Mouse (Mus musculus) hindbrain, embryonic 12.5 days (tissue): Measurements from ENCODE around the gene Mob3a. TPM values are rescaled to one million over a fixed set of nuclear protein-coding genes. Genes with fewer than 3 reads are reported as not detected.

Experiments
- ATAC-seq: fragments of 200-750 bp; cut with Nextera tagmentation; 2 replicates; pipeline ENCODE4 v1.8.0; 2017; ENCODE audit warnings: moderate TSS enrichment; ENCODE audit not compliant: low FRiP score
- H3K27ac ChIP-seq: fragments of 300-500 bp; sonication (generic); 2 replicates; pipeline ENCODE4 v1.5.1; 2016; ENCODE audit warnings: mild to moderate bottlenecking
- H3K27me3 ChIP-seq: fragments of 300-500 bp; sonication (generic); 2 replicates; pipeline ENCODE4 v1.6.1; 2016; ENCODE audit warnings: mild to moderate bottlenecking
- H3K36me3 ChIP-seq: fragments of 300-500 bp; sonication (generic); 2 replicates; pipeline ENCODE4 v1.6.1; 2016; ENCODE audit warnings: mild to moderate bottlenecking
- H3K4me1 ChIP-seq: fragments of 300-500 bp; sonication (generic); 2 replicates; pipeline ENCODE4 v1.6.1; 2016
- H3K4me2 ChIP-seq: fragments of 300-500 bp; sonication (generic); replicated peaks from 2 replicates; pipeline ENCODE4 v1.6.1; 2016; ENCODE audit warnings: mild to moderate bottlenecking
- H3K4me3 ChIP-seq: fragments of 300-500 bp; sonication (generic); 2 replicates; pipeline ENCODE4 v1.5.1; 2016; ENCODE audit warnings: mild to moderate bottlenecking
- H3K9ac ChIP-seq: fragments of 300-500 bp; sonication (generic); 2 replicates; pipeline ENCODE4 v1.6.1; 2016; ENCODE audit warnings: mild to moderate bottlenecking, moderate library complexity
- H3K9me3 ChIP-seq: fragments of 300-500 bp; sonication (generic); replicated peaks from 2 replicates; pipeline ENCODE4 v1.6.1; 2016; ENCODE audit warnings: mild to moderate bottlenecking
- WGBS: fragments of 180-500 bp; shearing (Covaris S2); methylation state at CpG from one replicate; pipeline ENCODE4 v1.1.7; 2016; 5-methylcytosine and 5-hydroxymethylcytosine counted together
- polyA plus RNA-seq: library from polyadenylated mRNA; unstranded; fragments of >200 nt; fragmentation: Nextera tagmentation; extraction: Ambion mirVana; gene quantifications from 2 replicates; pipeline ENCODE4 v1.2.1, GENCODE M21; 2016

Mob3a gene
- 56.5 and 62.9 TPM in 2 replicates for polyA plus RNA-seq

DNA sequence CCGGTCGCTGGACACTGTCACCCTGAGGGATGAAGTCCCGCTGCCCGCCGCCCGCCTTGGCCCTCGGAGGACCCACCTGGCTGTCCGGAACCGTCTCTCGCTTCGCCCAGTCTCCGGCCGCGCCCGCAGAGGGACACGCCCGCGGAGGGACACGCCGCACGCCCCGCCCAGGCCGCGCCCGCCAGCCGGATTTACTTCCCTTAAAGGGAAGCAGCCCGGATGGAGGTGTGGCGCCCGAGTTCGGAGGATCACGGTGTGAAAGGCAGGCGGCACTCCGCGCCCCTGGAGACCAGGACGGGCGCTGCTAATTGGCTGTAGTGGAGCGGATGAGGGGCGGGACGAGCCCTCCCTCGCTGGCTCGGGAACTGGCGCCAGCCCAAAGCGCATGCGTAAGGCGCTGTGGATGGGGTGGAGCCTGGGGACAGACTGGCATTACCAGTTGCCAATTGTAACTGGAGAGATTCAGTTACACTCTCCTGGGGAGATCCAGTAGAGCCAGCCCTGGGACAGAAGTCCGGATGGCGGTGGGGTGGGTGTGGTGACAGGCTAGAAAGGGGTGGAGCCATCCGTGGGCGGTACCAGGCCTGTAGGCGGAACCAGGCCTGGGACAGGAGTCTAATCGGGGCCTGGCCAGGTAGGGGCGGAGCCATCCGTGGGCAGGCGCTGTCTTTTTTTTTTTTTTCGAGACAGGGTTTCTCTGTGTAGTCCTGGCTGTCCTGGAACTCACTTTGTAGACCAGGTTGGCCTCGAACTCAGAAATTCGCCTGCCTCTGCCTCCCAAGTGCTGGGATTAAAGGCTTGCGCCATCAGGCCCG, at the start of gene Mob3a, which contains the start of gene Izumo4:
TSS of gene Mob3a (minus strand) at position 257 of the 815 bp plus-strand sequence.
TSS of gene Izumo4 (plus strand) at position 464 of the 815 bp plus-strand sequence.
- Histone ChIP-seq H3K9ac (peak within 1 kb of the TSS; percentile 65), H3K4me1 (peaks cover 29% of the 10 kb centered on the region), H3K27me3 (no peaks in the 10 kb centered on the region), H3K4me3 (peak within 1 kb of the TSS; percentile 54), H3K4me2 (peak within 1 kb of the TSS; percentile 82), H3K9me3 (no peaks in the 10 kb centered on the region), H3K36me3 (peaks cover 18% of the 10 kb centered on the region), H3K27ac (peak within 1 kb of the TSS; percentile 84)
- peak; percentile 97 for ATAC-seq
- under 1% methylated on average over 58 of the region's 59 CpGs for WGBS

DNA sequence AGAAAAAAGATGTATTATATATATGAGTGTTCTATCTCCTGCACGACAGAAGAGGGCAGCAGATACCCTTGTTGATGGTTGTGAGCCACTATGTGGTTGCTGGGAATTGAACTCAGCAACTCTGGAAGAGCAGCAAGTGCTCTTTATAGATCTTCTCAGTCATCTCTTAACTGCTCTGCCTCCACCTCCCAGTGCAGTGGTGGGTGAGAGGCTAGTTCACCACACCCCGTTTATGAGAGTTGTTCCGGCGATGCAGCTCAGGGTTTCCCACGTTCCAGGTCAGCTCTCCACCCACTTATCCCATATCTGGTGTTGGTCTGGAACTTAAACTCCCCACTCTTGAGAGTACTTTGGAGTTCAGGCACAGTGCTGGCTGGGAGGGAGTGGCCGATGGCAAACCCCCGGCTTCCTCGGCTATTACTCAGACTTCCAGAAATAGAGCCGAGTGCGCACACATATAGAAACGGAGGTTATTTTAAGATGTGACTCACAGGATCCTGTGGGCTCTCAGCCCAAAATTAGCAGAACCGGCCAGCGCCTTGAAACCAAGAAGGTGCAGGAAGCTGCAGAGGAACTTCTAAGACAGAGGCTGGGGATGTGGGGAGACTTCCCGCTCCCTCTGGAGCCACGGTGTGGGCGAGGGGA, 49.5 kb upstream of the Mob3a start:
- Histone ChIP-seq H3K36me3 (no peaks in the 10 kb centered on the region), H3K27me3 (no peaks in the 10 kb centered on the region; the same call in 1 of the 2 replicates), H3K9me3 (no peaks in the 10 kb centered on the region), H3K4me1 (peaks cover 15% of the 10 kb centered on the region), H3K27ac (no peak overlapping the region), H3K4me3 (no peak overlapping the region), H3K4me2 (peak overlapping the region; percentile 38), H3K9ac (no peak overlapping the region)
- ATAC-seq = no peak
- 18% methylated on average over 16 of the region's 16 CpGs for WGBS

DNA sequence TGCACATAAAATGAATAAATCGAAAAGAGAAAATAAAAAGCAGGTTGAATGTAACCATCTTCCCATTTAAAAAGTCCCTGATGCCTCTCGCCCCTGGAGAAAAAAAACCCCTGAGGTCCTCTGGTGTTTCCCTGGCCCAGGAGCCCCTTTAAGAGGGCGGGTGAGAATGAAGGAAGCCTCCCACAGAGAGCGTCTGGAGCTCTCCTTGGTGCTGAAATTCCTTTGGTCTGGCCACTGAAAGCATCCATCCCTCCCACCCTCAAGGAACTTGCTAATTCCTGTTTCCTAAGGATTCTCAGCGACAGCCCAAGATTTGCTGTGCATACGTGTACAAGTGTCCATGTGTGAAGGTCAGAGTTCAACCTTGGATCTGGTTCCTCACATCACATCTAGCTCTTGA, 46.8 kb upstream of the Mob3a start:
- Histone ChIP-seq H3K9me3 (no peaks in the 10 kb centered on the region), H3K27me3 (no peaks in the 10 kb centered on the region; the same call in 1 of the 2 replicates), H3K27ac (no peak overlapping the region), H3K4me3 (no peak overlapping the region), H3K36me3 (no peaks in the 10 kb centered on the region), H3K9ac (no peak overlapping the region), H3K4me1 (peaks cover 8% of the 10 kb centered on the region), H3K4me2 (no peak overlapping the region)
- WGBS = 10% methylated on average over 6 of the region's 6 CpGs
- ATAC-seq = no peak

DNA sequence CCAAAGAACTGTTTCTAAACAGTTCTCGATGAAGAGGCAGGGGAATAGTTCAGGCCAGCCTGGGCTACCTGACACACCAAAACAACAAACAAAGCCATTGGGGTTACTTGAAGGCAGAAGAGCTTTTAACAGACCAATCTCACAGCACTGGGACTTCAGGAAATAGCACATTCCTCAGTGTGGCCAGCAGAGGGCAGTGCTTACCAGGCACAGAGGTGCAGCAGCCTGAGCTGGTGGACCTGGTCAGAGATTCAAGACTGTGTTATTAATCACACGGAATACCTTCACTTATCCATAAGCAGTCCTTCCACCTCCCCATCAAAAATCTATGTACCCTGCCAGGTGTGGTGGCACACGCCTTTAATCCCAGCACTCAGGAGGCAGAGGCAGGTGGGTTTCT, 45.6 kb upstream of the Mob3a start:
- H3K9me3 ChIP-seq = no peaks in the 10 kb centered on the region
- H3K4me1 ChIP-seq = peaks cover 9% of the 10 kb centered on the region
- WGBS = 14% methylated on average over 3 of the region's 3 CpGs
- no peaks in the 10 kb centered on the region; the same call in 1 of the 2 replicates for H3K27me3 ChIP-seq
- no peak for ATAC-seq
- H3K4me3 ChIP-seq = no peak overlapping the region
- no peaks in the 10 kb centered on the region for H3K36me3 ChIP-seq
- no peak overlapping the region for H3K9ac ChIP-seq
- no peak overlapping the region for H3K4me2 ChIP-seq
- no peak overlapping the region for H3K27ac ChIP-seq

DNA sequence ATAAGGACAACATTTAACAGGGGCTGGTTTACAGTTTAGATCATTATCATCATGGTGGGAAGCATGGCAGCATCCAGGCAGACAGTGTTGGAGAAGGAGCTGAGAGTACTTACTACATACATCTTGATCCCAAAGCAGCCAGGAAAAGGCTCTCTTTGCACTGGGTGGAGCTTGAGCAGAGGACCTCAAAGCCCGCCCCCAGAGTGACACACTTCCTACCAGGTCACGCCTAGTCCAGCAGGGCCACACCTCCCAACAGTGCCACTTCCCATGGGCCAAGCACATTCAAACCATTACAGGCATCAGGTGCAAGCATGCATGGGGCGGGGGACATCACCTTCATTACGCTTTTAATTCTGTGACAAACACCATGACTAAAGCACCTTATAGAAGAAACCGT, 42.5 kb upstream of the Mob3a start:
- Histone ChIP-seq H3K27me3 (no peaks in the 10 kb centered on the region), H3K4me2 (no peak overlapping the region), H3K36me3 (no peaks in the 10 kb centered on the region), H3K4me1 (peaks cover 22% of the 10 kb centered on the region), H3K4me3 (no peak overlapping the region), H3K27ac (no peak overlapping the region), H3K9me3 (no peaks in the 10 kb centered on the region), H3K9ac (no peak overlapping the region)
- ATAC-seq = no peak
- WGBS = 42% methylated on average over 5 of the region's 5 CpGs

DNA sequence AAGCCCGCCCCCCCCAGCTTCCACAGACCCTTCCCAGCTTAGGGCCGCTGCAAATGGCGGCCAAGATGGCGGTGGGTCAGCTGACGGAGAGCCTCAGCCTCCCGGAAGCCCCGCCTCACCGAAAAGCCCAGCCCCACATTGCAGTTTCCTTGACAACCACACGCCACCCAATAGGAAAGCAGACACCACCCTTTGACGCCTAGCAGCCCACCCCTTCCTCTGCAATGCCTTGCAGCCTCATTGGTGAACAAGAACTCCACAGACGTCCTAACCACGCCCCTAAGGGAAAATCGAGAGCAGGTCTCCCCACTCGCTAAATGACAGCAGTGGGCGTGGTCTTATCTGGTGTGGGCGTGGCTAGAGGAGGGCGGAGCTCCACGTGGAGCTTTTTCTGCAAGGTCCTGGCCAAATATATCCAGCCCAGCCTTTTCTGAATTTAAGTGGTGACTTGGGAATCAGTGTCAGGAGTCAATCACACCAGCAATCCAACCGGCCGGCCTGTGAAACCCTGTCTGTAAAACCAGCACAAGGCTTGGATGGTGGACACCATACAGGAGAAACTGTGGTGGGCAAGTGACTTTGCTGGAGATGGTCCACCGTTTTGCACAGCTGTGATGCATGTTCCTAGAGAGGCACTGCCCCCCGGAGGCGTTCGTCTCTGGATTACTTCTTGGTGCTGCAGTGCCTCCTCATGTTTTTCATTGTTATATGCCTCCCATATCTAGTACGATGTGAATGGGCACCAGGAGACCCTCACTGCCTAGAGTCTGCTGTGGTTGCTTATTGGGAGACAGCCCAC, 40.6 kb upstream of the Mob3a start, which contains the start of gene Ap3d1:
TSS of gene Ap3d1 (minus strand) at position 85 of the 799 bp plus-strand sequence.
- Histone ChIP-seq H3K27me3 (no peaks in the 10 kb centered on the region), H3K4me2 (peak within 1 kb of the TSS; percentile 78), H3K4me1 (peaks cover 22% of the 10 kb centered on the region), H3K9me3 (no peaks in the 10 kb centered on the region), H3K9ac (peak within 1 kb of the TSS; percentile 98), H3K4me3 (peak within 1 kb of the TSS; percentile 99), H3K27ac (peak within 1 kb of the TSS; percentile 86), H3K36me3 (no peaks in the 10 kb centered on the region)
- ATAC-seq = peak; percentile 99
- 2% methylated on average over 25 of the region's 25 CpGs for WGBS

DNA sequence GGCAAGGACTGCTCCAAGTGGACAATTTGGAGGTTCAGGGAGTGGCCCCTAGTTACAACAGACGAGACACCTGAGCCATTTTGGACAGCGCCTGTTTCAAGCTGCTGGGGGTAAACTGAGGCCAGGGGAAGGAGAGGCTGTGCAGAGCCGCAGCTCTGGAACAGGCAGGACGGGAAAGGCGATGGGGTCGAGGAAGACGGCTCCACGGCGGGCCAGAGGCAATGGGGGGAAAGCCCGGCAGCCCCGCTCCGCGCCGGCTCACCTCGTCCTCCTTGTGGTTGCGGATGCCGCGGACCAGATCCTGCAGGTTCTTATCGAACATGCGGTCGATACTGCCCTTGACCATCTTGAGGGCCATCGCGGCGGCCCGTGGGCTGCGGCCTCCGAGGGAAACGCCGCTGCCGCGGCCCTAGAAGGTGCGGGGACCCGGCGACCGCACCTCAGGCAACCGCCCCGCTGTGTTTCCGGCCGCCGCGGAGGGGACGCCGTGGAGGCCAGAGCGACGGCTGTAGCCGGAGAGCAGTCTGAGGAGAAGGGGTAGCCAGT, 39.9 kb upstream of the Mob3a start:
- peak overlapping the region; percentile 78 for H3K4me2 ChIP-seq
- H3K27me3 ChIP-seq = no peaks in the 10 kb centered on the region
- peak overlapping the region; percentile 86 for H3K27ac ChIP-seq
- peak overlapping the region; percentile 99 for H3K4me3 ChIP-seq
- peak; percentile 21; the same call in 1 of the 2 replicates for ATAC-seq
- no peaks in the 10 kb centered on the region for H3K9me3 ChIP-seq
- H3K36me3 ChIP-seq = 0 out of 2 replicates have a peak, but pooled peaks cover 3% of the 10 kb centered on the region
- under 1% methylated on average over 46 of the region's 46 CpGs for WGBS
- H3K4me1 ChIP-seq = peaks cover 22% of the 10 kb centered on the region
- peak overlapping the region; percentile 98 for H3K9ac ChIP-seq

DNA sequence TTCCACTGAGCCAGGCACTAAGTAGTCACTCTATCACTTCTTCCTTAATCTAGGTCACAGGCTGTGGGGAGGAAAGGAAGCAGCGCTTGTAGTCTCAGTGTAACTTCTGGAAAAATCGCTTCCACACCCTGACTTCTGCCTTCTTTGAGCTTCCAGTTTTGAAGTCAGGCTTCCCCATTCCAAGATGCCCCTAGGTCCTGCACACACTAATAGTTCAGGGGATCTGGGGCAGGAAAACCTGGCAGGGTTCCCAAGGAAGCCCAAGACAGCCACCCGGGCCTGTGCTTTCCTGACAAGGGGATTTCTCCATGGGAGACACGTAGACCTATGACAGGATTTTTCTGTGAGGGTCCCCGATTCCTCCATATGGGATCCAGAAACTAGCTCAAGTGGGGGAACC, 39.4 kb upstream of the Mob3a start:
- peaks cover 22% of the 10 kb centered on the region for H3K4me1 ChIP-seq
- H3K36me3 ChIP-seq = 0 out of 2 replicates have a peak, but pooled peaks cover 4% of the 10 kb centered on the region
- H3K9me3 ChIP-seq = no peaks in the 10 kb centered on the region
- 27% methylated on average over 5 of the region's 5 CpGs for WGBS
- H3K4me3 ChIP-seq = peak overlapping the region; percentile 99
- H3K9ac ChIP-seq = peak overlapping the region; percentile 98
- no peak for ATAC-seq
- H3K27ac ChIP-seq = no peak overlapping the region
- H3K27me3 ChIP-seq = no peaks in the 10 kb centered on the region
- H3K4me2 ChIP-seq = peak overlapping the region; percentile 78

DNA sequence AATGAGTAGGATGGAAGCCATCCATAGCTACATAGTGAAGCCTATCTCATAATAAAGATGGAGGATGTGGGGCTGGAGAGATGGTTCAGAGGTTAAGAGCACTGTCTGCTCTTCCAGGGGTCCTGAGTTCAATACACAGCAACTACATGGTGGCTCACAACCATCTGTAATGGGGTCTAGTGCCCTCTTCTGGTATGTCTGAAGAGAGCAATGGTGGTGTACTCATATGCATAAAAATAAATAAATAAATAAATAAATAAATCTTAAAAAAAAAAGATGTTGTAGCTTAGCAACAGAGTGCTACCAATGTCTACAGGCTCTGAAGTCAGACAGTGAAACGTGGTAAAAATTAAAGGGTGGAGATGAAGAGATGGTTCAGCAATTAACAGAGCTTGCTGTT, 36.9 kb upstream of the Mob3a start:
- Histone ChIP-seq H3K4me3 (no peak overlapping the region), H3K9me3 (no peaks in the 10 kb centered on the region), H3K27ac (no peak overlapping the region), H3K4me1 (peaks cover 22% of the 10 kb centered on the region), H3K9ac (no peak overlapping the region), H3K36me3 (peaks cover 8% of the 10 kb centered on the region; the same call in 1 of the 2 replicates), H3K4me2 (no peak overlapping the region), H3K27me3 (no peaks in the 10 kb centered on the region)
- WGBS = 74% methylated on average over 1 of the region's 1 CpGs
- no peak for ATAC-seq

DNA sequence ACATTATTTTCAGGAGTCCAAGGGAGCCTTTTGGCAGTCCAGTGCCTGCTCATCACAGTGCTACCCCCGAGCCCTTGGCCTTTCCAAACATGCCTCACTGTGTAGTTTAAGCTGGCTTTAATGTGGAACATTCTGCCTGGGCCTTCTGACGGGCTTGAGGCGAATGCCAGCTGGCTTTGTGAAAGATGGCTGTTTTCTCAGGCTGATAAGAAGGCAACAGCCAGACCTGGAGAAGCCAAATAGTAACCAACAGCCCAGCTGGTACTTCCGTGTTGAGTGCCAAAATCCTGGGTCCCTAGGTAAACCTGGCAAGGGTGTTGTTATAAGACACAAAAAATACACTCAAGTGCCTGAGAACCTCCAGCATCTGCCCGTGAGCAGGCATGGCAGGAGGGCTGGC, 35.0 kb upstream of the Mob3a start:
- H3K36me3 ChIP-seq = peaks cover 18% of the 10 kb centered on the region
- WGBS = 82% methylated on average over 5 of the region's 5 CpGs
- H3K27ac ChIP-seq = no peak overlapping the region
- no peak overlapping the region for H3K9ac ChIP-seq
- no peaks in the 10 kb centered on the region for H3K27me3 ChIP-seq
- H3K4me2 ChIP-seq = no peak overlapping the region
- H3K4me3 ChIP-seq = no peak overlapping the region
- peaks cover 19% of the 10 kb centered on the region for H3K4me1 ChIP-seq
- no peaks in the 10 kb centered on the region for H3K9me3 ChIP-seq
- ATAC-seq = no peak

DNA sequence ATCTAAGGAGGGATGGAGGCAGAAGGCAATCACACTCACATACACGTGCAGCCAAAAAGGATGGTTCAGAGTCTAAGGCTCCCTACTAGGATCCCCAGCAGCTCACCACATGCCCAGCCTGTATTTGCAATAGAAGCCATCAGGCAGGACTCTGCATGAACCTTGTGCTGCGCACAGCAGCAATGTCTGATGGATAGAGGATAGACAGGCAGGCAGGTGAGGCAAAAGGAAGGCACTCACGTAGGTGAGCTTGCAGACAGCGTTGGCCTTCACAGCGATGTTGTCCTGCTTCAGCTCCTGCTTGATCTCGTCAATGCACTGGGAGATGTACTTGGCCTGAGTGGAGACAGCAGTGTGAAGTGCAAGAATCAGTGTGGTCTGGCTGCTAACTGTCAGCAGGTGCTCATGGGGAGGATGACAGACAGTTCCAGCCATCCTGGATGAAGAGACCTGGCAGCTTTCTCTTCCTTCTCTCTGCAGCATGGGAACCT, 30.9 kb upstream of the Mob3a start:
- Histone ChIP-seq H3K9ac (0 out of 2 replicates have a peak overlapping the region, but pooled peaks have one; percentile 8), H3K9me3 (no peaks in the 10 kb centered on the region), H3K4me3 (no peak overlapping the region), H3K4me1 (no peaks in the 10 kb centered on the region; the same call in 1 of the 2 replicates), H3K36me3 (peaks cover 59% of the 10 kb centered on the region), H3K27me3 (no peaks in the 10 kb centered on the region), H3K4me2 (no peak overlapping the region), H3K27ac (no peak overlapping the region)
- 93% methylated on average over 6 of the region's 6 CpGs for WGBS
- ATAC-seq = no peak
